Mouse (Mus musculus) spleen, postnatal 14 days (tissue): ENCODE data around the gene Dkkl1.
A peak's percentile ranks its signal among the peaks of the same experiment; 100 is the strongest.
"Not testable (repeated sequence)": the region's sequence is repeated elsewhere in the genome, so short reads cannot be mapped to it uniquely, and the experiment has no call there.

ENCODE experiments used
- DNase-seq, 2 experiments: peaks; one replicate each; pipeline ENCODE4 v3.0.0; 2021 to 2022; ENCODE audit warnings: low spot score in 2 of 2

Dkkl1 gene

GRCm38 (mm10) chr7:45211851-45212251 is at the start of gene Dkkl1:
Dkkl1 (minus strand) TSS chr7:45212147.
- DNase-seq, result no peak

GRCm38 (mm10) chr7:45259281-45259680 is 47.3 kb upstream of the Dkkl1 start:
- no peak for DNase-seq

GRCm38 (mm10) chr7:45257063-45257840 is 45.3 kb upstream of the Dkkl1 start:
- no peak for DNase-seq

GRCm38 (mm10) chr7:45255822-45256221 is 43.9 kb upstream of the Dkkl1 start:
- DNase-seq, result not testable (repeated sequence)

- DNase-seq, result peak in 1 of 2 experiments; percentile 2
These were observed 41.9 kb upstream of the Dkkl1 start for GRCm38 (mm10) chr7:45253806-45254205.

- DNase-seq, result peak in 1 of 2 experiments; percentile 3
These were observed 35.7 kb upstream of the Dkkl1 start for GRCm38 (mm10) chr7:45247666-45248065.

- no peak for DNase-seq
These were observed 29.4 kb upstream of the Dkkl1 start for GRCm38 (mm10) chr7:45241389-45241749.

- DNase-seq, result peak in 1 of 2 experiments; percentile 9
These were observed 28.9 kb upstream of the Dkkl1 start, which contains the start of gene Slc6a16 for GRCm38 (mm10) chr7:45240633-45241388. Slc6a16 (plus strand) TSS chr7:45241085.

GRCm38 (mm10) chr7:45240109-45240508 is 28.2 kb upstream of the Dkkl1 start:
- peak in 1 of 2 experiments; percentile 5 for DNase-seq

GRCm38 (mm10) chr7:45238723-45239496 is 27.0 kb upstream of the Dkkl1 start, which contains the start of gene Cd37:
Cd37 (minus strand) TSS chr7:45239115.
- DNase-seq, result peak; percentile 47 to 60

GRCm38 (mm10) chr7:45237747-45238699 is 26.1 kb upstream of the Dkkl1 start:
- peak in 1 of 2 experiments; percentile 7 for DNase-seq

GRCm38 (mm10) chr7:45235656-45236180 is 23.8 kb upstream of the Dkkl1 start:
- no peak for DNase-seq

- DNase-seq, result peak in 1 of 2 experiments; percentile 6
These were observed 23.1 kb upstream of the Dkkl1 start for GRCm38 (mm10) chr7:45234922-45235571.

- DNase-seq, result peak in 1 of 2 experiments; percentile 7
These were observed 22.4 kb upstream of the Dkkl1 start for GRCm38 (mm10) chr7:45234333-45234841.

- DNase-seq, result no peak
These were observed 21.8 kb upstream of the Dkkl1 start for GRCm38 (mm10) chr7:45233580-45234332.

GRCm38 (mm10) chr7:45232716-45233465 is 20.9 kb upstream of the Dkkl1 start:
- peak in 1 of 2 experiments; percentile 5 for DNase-seq

GRCm38 (mm10) chr7:45231941-45232340 is 20.0 kb upstream of the Dkkl1 start:
- DNase-seq, result peak in 1 of 2 experiments; percentile 6

GRCm38 (mm10) chr7:45231192-45231591 is 19.2 kb upstream of the Dkkl1 start:
- peak in 1 of 2 experiments; percentile 6 for DNase-seq
